Comparison of ENCODE assay signal across 17 mouse cellular contexts in genomic region chr9:85769057-85769789, GRCm38 (mm10). TPM values are rescaled to one million over a fixed set of nuclear protein-coding genes. Genes with fewer than 3 reads are reported as not detected.
DNase-seq lines count a peak whose midpoint lies in the region; ATAC-seq lines count a peak whose summit lies in the region.
"Had no signal": no experiment of that assay in that cellular context is flagged by ENCODE, and none has a peak within 500 bp of the region (broad histone marks: within the 10 kb centered on the region; RNA-seq: fewer than 3 reads in every experiment).

No protein-coding gene starts in this region.

- H3K4me1 ChIP-seq in kidney, embryonic 14.5 days (ENCODE audit: control insufficient read depth, insufficient read depth, low read length), result no peaks in the 10 kb centered on the region
- H3K4me1 ChIP-seq: limb, embryonic 13.5 days had no signal

- H3K27ac ChIP-seq in kidney, embryonic 14.5 days (ENCODE audit: low read depth, low read length), result no peak overlapping the region
- H3K27ac ChIP-seq: limb, embryonic 13.5 days; neural tube, embryonic 13.5 days had no signal

- no peaks in the 10 kb centered on the region for H3K27me3 ChIP-seq in kidney, embryonic 14.5 days (ENCODE audit: control insufficient read depth, insufficient read depth, low read length)
- H3K27me3 ChIP-seq: limb, embryonic 13.5 days; neural tube, embryonic 13.5 days had no signal

- 65% methylated on average over 12 of the region's 12 CpGs for WGBS in kidney, embryonic 14.5 days

- DNase-seq in kidney, postnatal 36 days, result peak; percentile 10 to 16
- DNase-seq in 416B (ENCODE audit: low read depth), result peak; percentile 71
- peak; percentile 88 for DNase-seq in adipocyte (ENCODE audit: low spot score)
- no peak for DNase-seq in layer of hippocampus, postnatal 36 days
- DNase-seq in left cerebral cortex, postnatal 14 days (ENCODE audit: low spot score in 2 of 2), result no peak
- DNase-seq in adrenal gland, postnatal 4 days (ENCODE audit: low spot score in 2 of 2), result no peak
- DNase-seq: adrenal gland, postnatal 14 days; cerebellum, postnatal 10 days; gastrocnemius, postnatal 14 days; heart, postnatal 10 days; right cerebral cortex, postnatal 4 days had no signal

- no peak overlapping the region for H3K9ac ChIP-seq in kidney, embryonic 14.5 days (ENCODE audit: low read depth, low read length)
- H3K9ac ChIP-seq: limb, embryonic 13.5 days; neural tube, embryonic 13.5 days had no signal

- H3K9me3 ChIP-seq in kidney, embryonic 14.5 days (ENCODE audit: control insufficient read depth, low read length), result no peaks in the 10 kb centered on the region
- H3K9me3 ChIP-seq: G1E; limb, embryonic 13.5 days; neural tube, embryonic 13.5 days had no signal

- no peak overlapping the region for H3K4me3 ChIP-seq in kidney, embryonic 14.5 days (ENCODE audit: low read length)
- H3K4me3 ChIP-seq: limb, embryonic 13.5 days; neural tube, embryonic 13.5 days had no signal

- H3K36me3 ChIP-seq in kidney, embryonic 14.5 days (ENCODE audit: control insufficient read depth, insufficient read depth, low read length), result no peaks in the 10 kb centered on the region
- H3K36me3 ChIP-seq: G1E; limb, embryonic 13.5 days; neural tube, embryonic 13.5 days had no signal

- H3K4me2 ChIP-seq in kidney, embryonic 14.5 days (replicated peaks; ENCODE audit: low read depth, low read length), result no peak overlapping the region
- H3K4me2 ChIP-seq: limb, embryonic 13.5 days; neural tube, embryonic 13.5 days had no signal

- intact Hi-C loops in left cerebral cortex, postnatal 14 days (cut with DNase I), result no loop called here

- no peak for ATAC-seq in kidney, embryonic 14.5 days (ENCODE audit: low FRiP score, low TSS enrichment)
- ATAC-seq in megakaryocyte, adult 5-6 weeks (ENCODE audit: poor library complexity, severe bottlenecking), result peak; percentile 83
- ATAC-seq: hindbrain, embryonic 16.5 days had no signal

RNA-seq across cellular contexts. Expression of gene Ibtk, which starts 20.1 kb away (rescaled TPM):
- polyA plus RNA-seq in kidney, embryonic 14.5 days (2014; fragmentation: Nextera tagmentation; extraction: Ambion mirVana), result 17.8 and 44.7 TPM in 2 replicates
- total RNA-seq in megakaryocyte, adult 5-6 weeks (2015), result 38.2 and 46.3 TPM in 2 replicates
- 93.1 and 99.6 TPM in 2 replicates for total RNA-seq in megakaryocyte, adult 5-6 weeks (2017)
- 10 to 100 TPM; 23.4 to 28.0 TPM for total RNA-seq in layer of hippocampus, postnatal 36 days (2021)
- 10 to 100 TPM; 22.3 TPM for total RNA-seq in left cerebral cortex, postnatal 14 days (2021)
- total RNA-seq in adrenal gland, postnatal 4 days (2021), result 10 to 100 TPM; 47.5 to 50.4 TPM

Comparison
In these comparisons a context has a peak if more than half of its experiments do, and no peak if none do; other contexts are left out.
1. DNase-seq: peak in kidney, postnatal 36 days (2 of 2), 416B (single experiment) and adipocyte (single experiment); none in layer of hippocampus, postnatal 36 days (0 of 2), left cerebral cortex, postnatal 14 days (0 of 2) and adrenal gland, postnatal 4 days (0 of 2).